Mouse (Mus musculus): ENCODE results near the gene Iah1. TPM values are rescaled to one million over a fixed set of nuclear protein-coding genes. Genes with fewer than 3 reads are reported as not detected.

Gene Iah1
- polyA plus RNA-seq, 1 experiment from 2014 or later = 55.6 TPM

GRCm38 (mm10) chr12:21326325-21326724, 10.1 kb downstream of the Iah1 start:
- peaks cover 71% of the 10 kb centered on the region for H3K36me3 ChIP-seq (ENCODE audit: control insufficient read depth, insufficient read depth, low read length)

GRCm38 (mm10) chr12:21329661-21330400, 13.6 kb downstream of the Iah1 start:
- ATAC-seq (no peak), DNase-seq (ENCODE audit: low spot score) (no peak)
- Histone ChIP-seq H3K4me1 (ENCODE audit: control insufficient read depth, insufficient read depth, low read length) (no peaks in the 10 kb centered on the region), H3K27me3 (replicated peaks; ENCODE audit: control insufficient read depth, insufficient read depth, low read length) (no peaks in the 10 kb centered on the region), H3K36me3 (ENCODE audit: control insufficient read depth, insufficient read depth, low read length) (peaks cover 67% of the 10 kb centered on the region), H3K4me3 (ENCODE audit: low read depth, low read length) (no peak overlapping the region), H3K9ac (ENCODE audit: low read length) (no peak overlapping the region), H3K9me3 (replicated peaks; ENCODE audit: control insufficient read depth, low read length) (no peaks in the 10 kb centered on the region), H3K4me2 (ENCODE audit: low read length) (no peak overlapping the region), H3K27ac (ENCODE audit: low read depth, low read length) (no peak overlapping the region)
- 89% methylated on average over 9 of the region's 9 CpGs for WGBS

More at GRCm38 (mm10) chr12:21326325-21326724, 10.1 kb downstream of the Iah1 start:
- Histone ChIP-seq H3K4me1 (ENCODE audit: control insufficient read depth, insufficient read depth, low read length) (no peaks in the 10 kb centered on the region), H3K9me3 (replicated peaks; ENCODE audit: control insufficient read depth, low read length) (no peaks in the 10 kb centered on the region), H3K4me3 (ENCODE audit: low read depth, low read length) (no peak overlapping the region), H3K27ac (ENCODE audit: low read depth, low read length) (no peak overlapping the region), H3K27me3 (replicated peaks; ENCODE audit: control insufficient read depth, insufficient read depth, low read length) (no peaks in the 10 kb centered on the region), H3K9ac (ENCODE audit: low read length) (no peak overlapping the region), H3K4me2 (ENCODE audit: low read length) (no peak overlapping the region)
- WGBS = 94% methylated on average over 3 of the region's 3 CpGs
- no peak for ATAC-seq
- DNase-seq (ENCODE audit: low spot score) = no peak

DNA sequence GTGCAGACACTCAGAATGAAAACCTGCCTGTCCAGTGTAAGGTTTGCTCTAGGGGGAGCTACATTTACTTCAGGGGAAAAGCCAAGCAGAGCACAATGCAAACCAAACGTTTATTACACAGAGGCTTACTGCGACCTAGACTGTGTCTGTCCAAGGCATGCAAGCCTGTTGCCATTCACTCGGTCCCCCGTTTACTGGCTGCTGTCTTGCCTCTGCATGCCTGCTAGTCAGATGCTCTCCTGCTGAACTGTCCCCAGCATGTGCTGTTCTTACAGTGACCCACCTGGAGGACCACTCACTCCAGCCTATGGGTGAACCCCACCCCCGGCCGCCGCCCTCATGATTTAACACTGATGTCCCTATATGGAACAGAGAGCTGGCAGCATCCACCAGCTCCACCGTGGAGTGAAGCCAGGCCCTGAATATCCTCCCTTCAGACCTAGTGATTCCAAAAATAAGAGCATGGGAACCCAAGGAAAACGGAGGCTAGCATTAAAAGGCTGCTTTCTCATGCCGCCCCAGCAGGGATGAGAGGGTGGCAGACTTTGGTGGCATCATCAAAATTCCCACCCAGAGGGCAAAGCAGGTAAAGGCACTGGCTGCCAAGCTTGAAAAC, 14.9 kb downstream of the Iah1 start:
- H3K27ac ChIP-seq (ENCODE audit: low read depth, low read length) = no peak overlapping the region
- no peak overlapping the region for H3K4me2 ChIP-seq (ENCODE audit: low read length)
- ATAC-seq (no peak), DNase-seq (ENCODE audit: low spot score) (no peak)
- no peak overlapping the region for H3K9ac ChIP-seq (ENCODE audit: low read length)
- peaks cover 59% of the 10 kb centered on the region for H3K36me3 ChIP-seq (ENCODE audit: control insufficient read depth, insufficient read depth, low read length)
- H3K4me3 ChIP-seq (ENCODE audit: low read depth, low read length) = no peak overlapping the region
- H3K9me3 ChIP-seq (replicated peaks; ENCODE audit: control insufficient read depth, low read length) = no peaks in the 10 kb centered on the region
- H3K4me1 ChIP-seq (ENCODE audit: control insufficient read depth, insufficient read depth, low read length) = no peaks in the 10 kb centered on the region
- 93% methylated on average over 10 of the region's 10 CpGs for WGBS
- no peaks in the 10 kb centered on the region for H3K27me3 ChIP-seq (replicated peaks; ENCODE audit: control insufficient read depth, insufficient read depth, low read length)

- H3K27ac ChIP-seq (ENCODE audit: low read depth, low read length) = no peak overlapping the region
- no peak overlapping the region for H3K9ac ChIP-seq (ENCODE audit: low read length)
- DNase-seq (ENCODE audit: low spot score) (no peak), ATAC-seq (no peak)
- no peaks in the 10 kb centered on the region for H3K9me3 ChIP-seq (replicated peaks; ENCODE audit: control insufficient read depth, low read length)
- H3K4me3 ChIP-seq (ENCODE audit: low read depth, low read length) = no peak overlapping the region
- H3K4me1 ChIP-seq (ENCODE audit: control insufficient read depth, insufficient read depth, low read length) = no peaks in the 10 kb centered on the region
- H3K36me3 ChIP-seq (ENCODE audit: control insufficient read depth, insufficient read depth, low read length) = peaks cover 63% of the 10 kb centered on the region
- H3K4me2 ChIP-seq (ENCODE audit: low read length) = no peak overlapping the region
- 82% methylated on average over 6 of the region's 6 CpGs for WGBS
- no peaks in the 10 kb centered on the region for H3K27me3 ChIP-seq (replicated peaks; ENCODE audit: control insufficient read depth, insufficient read depth, low read length)
Measured at GRCm38 (mm10) chr12:21331711-21332110, 15.5 kb downstream of the Iah1 start.

GRCm38 (mm10) chr12:21333021-21333420, 16.8 kb downstream of the Iah1 start:
- WGBS = 93% methylated on average over 7 of the region's 7 CpGs

GRCm38 (mm10) chr12:21333766-21334165, 17.6 kb downstream of the Iah1 start:
- ATAC-seq = no peak
- no peak overlapping the region for H3K4me2 ChIP-seq (ENCODE audit: low read length)
- H3K36me3 ChIP-seq (ENCODE audit: control insufficient read depth, insufficient read depth, low read length) = peaks cover 58% of the 10 kb centered on the region
- no peak overlapping the region for H3K4me3 ChIP-seq (ENCODE audit: low read depth, low read length)
- no peak overlapping the region for H3K9ac ChIP-seq (ENCODE audit: low read length)
- H3K27ac ChIP-seq (ENCODE audit: low read depth, low read length) = no peak overlapping the region
- H3K27me3 ChIP-seq (replicated peaks; ENCODE audit: control insufficient read depth, insufficient read depth, low read length) = no peaks in the 10 kb centered on the region
- WGBS = 94% methylated on average over 5 of the region's 5 CpGs
- H3K4me1 ChIP-seq (ENCODE audit: control insufficient read depth, insufficient read depth, low read length) = no peaks in the 10 kb centered on the region
- no peaks in the 10 kb centered on the region for H3K9me3 ChIP-seq (replicated peaks; ENCODE audit: control insufficient read depth, low read length)
- no peak for DNase-seq (ENCODE audit: low spot score)

More at GRCm38 (mm10) chr12:21333021-21333420, 16.8 kb downstream of the Iah1 start:
- no peak overlapping the region for H3K27ac ChIP-seq (ENCODE audit: low read depth, low read length)
- no peaks in the 10 kb centered on the region for H3K27me3 ChIP-seq (replicated peaks; ENCODE audit: control insufficient read depth, insufficient read depth, low read length)
- no peaks in the 10 kb centered on the region for H3K9me3 ChIP-seq (replicated peaks; ENCODE audit: control insufficient read depth, low read length)
- H3K9ac ChIP-seq (ENCODE audit: low read length) = no peak overlapping the region
- no peaks in the 10 kb centered on the region for H3K4me1 ChIP-seq (ENCODE audit: control insufficient read depth, insufficient read depth, low read length)
- peaks cover 63% of the 10 kb centered on the region for H3K36me3 ChIP-seq (ENCODE audit: control insufficient read depth, insufficient read depth, low read length)
- no peak for DNase-seq (ENCODE audit: low spot score)
- H3K4me2 ChIP-seq (ENCODE audit: low read length) = no peak overlapping the region
- ATAC-seq = no peak
- no peak overlapping the region for H3K4me3 ChIP-seq (ENCODE audit: low read depth, low read length)

DNA sequence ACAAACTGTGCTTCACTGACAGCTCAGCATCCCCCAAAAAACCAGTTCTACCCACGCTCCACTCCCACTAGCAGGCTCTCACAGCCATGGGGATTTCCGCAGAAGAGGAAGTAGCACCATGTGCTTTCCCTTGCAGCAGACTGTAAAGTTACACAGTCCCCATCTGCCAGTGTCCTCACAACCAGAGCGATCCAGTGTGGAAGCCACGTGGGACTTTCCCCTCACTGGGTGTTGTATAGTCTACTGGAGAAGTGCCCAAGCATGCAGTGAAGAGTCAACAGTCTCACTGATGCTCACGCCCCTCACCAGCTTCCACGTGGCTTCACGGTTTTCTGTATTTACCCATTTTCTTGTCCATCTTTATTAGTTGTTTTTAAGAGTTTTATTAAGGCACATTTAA, 19.7 kb downstream of the Iah1 start:
- Histone ChIP-seq H3K36me3 (ENCODE audit: control insufficient read depth, insufficient read depth, low read length) (peaks cover 57% of the 10 kb centered on the region), H3K4me2 (ENCODE audit: low read length) (no peak overlapping the region), H3K9ac (ENCODE audit: low read length) (no peak overlapping the region), H3K4me1 (ENCODE audit: control insufficient read depth, insufficient read depth, low read length) (no peaks in the 10 kb centered on the region), H3K4me3 (ENCODE audit: low read depth, low read length) (no peak overlapping the region), H3K27me3 (replicated peaks; ENCODE audit: control insufficient read depth, insufficient read depth, low read length) (no peaks in the 10 kb centered on the region), H3K27ac (ENCODE audit: low read depth, low read length) (no peak overlapping the region), H3K9me3 (replicated peaks; ENCODE audit: control insufficient read depth, low read length) (no peaks in the 10 kb centered on the region)
- no peak for ATAC-seq
- WGBS = 86% methylated on average over 7 of the region's 7 CpGs
- DNase-seq (ENCODE audit: low spot score) = no peak

- Histone ChIP-seq H3K4me2 (ENCODE audit: low read length) (no peak overlapping the region), H3K4me1 (ENCODE audit: control insufficient read depth, insufficient read depth, low read length) (no peaks in the 10 kb centered on the region), H3K9me3 (replicated peaks; ENCODE audit: control insufficient read depth, low read length) (no peaks in the 10 kb centered on the region), H3K9ac (ENCODE audit: low read length) (no peak overlapping the region), H3K27me3 (replicated peaks; ENCODE audit: control insufficient read depth, insufficient read depth, low read length) (no peaks in the 10 kb centered on the region), H3K27ac (ENCODE audit: low read depth, low read length) (no peak overlapping the region), H3K36me3 (ENCODE audit: control insufficient read depth, insufficient read depth, low read length) (peaks cover 49% of the 10 kb centered on the region), H3K4me3 (ENCODE audit: low read depth, low read length) (no peak overlapping the region)
- no peak for DNase-seq (ENCODE audit: low spot score)
- ATAC-seq = no peak
- WGBS = 94% methylated on average over 5 of the region's 5 CpGs
Measured at GRCm38 (mm10) chr12:21337171-21337570, 21.0 kb downstream of the Iah1 start.

DNA sequence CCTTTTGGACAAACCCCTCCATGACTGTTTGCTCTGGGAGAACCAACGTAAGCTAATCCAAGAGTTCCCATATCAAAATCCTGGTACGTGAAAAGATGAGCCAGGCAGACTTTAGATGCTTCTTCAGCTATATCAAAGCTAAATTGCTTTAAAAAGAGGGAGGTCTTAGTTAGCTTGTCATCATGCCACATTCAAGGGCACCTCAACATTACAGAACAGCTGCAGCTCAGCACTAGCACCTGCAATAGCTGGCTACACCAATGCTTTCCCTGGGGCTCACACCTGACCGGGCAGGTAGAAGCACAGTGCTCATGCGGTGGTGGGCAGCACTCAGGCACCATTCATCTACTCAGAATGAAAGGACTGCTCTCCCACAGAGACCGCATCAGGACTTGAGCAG, 24.5 kb downstream of the Iah1 start:
- Histone ChIP-seq H3K4me1 (ENCODE audit: control insufficient read depth, insufficient read depth, low read length) (no peaks in the 10 kb centered on the region), H3K27me3 (replicated peaks; ENCODE audit: control insufficient read depth, insufficient read depth, low read length) (no peaks in the 10 kb centered on the region), H3K9ac (ENCODE audit: low read length) (no peak overlapping the region), H3K4me3 (ENCODE audit: low read depth, low read length) (no peak overlapping the region), H3K36me3 (ENCODE audit: control insufficient read depth, insufficient read depth, low read length) (peaks cover 45% of the 10 kb centered on the region), H3K27ac (ENCODE audit: low read depth, low read length) (no peak overlapping the region), H3K4me2 (ENCODE audit: low read length) (no peak overlapping the region), H3K9me3 (replicated peaks; ENCODE audit: control insufficient read depth, low read length) (no peaks in the 10 kb centered on the region)
- DNase-seq (ENCODE audit: low spot score) (no peak), ATAC-seq (no peak)
- WGBS = 93% methylated on average over 5 of the region's 5 CpGs
